Mouse (Mus musculus) myocyte (in vitro differentiated cells): ENCODE measurements around the gene Nkx2-3.

Source experiments
- E2F4 ChIP-seq: IDR thresholded peaks from one replicate; pipeline ENCODE4 v1.6.1; 2011; ENCODE audit warnings: mild to moderate bottlenecking, control low read depth, moderate library complexity; ENCODE audit not compliant: insufficient read depth
- MAX ChIP-seq: IDR thresholded peaks from one replicate; pipeline ENCODE4 v1.6.1; 2011; ENCODE audit warnings: low read depth, mild to moderate bottlenecking, control low read depth
- MYOD1 ChIP-seq, 3 experiments: IDR thresholded peaks; one replicate each; pipeline ENCODE4 v1.6.1; 2011; ENCODE audit warnings: control low read depth in 2 of 3, low read depth in 2 of 3, mild to moderate bottlenecking in 2 of 3, moderate library complexity in 1 of 3; ENCODE audit not compliant: insufficient read length in 2 of 3, control insufficient read depth in 1 of 3
- POLR2A ChIP-seq: IDR thresholded peaks from one replicate; pipeline ENCODE4 v1.6.1; 2011; ENCODE audit warnings: low read depth, mild to moderate bottlenecking, control low read depth, moderate library complexity; ENCODE audit not compliant: insufficient read length
- POLR2AphosphoS2 ChIP-seq: IDR thresholded peaks from one replicate; pipeline ENCODE4 v1.6.1; 2011; ENCODE audit warnings: low read depth, control low read depth; ENCODE audit not compliant: insufficient read length
- SRF ChIP-seq: IDR thresholded peaks from one replicate; pipeline ENCODE4 v1.6.1; 2011; ENCODE audit warnings: low read depth; ENCODE audit not compliant: control insufficient read depth, insufficient read length
- TCF12 ChIP-seq: IDR thresholded peaks from one replicate; pipeline ENCODE4 v1.6.1; 2011; ENCODE audit warnings: mild to moderate bottlenecking, control low read depth; ENCODE audit not compliant: poor library complexity, insufficient read depth, severe bottlenecking
- USF1 ChIP-seq: IDR thresholded peaks from one replicate; pipeline ENCODE4 v1.6.1; 2011; ENCODE audit warnings: low read depth, mild to moderate bottlenecking, control low read depth, moderate library complexity

GRCm38 (mm10) chr19:43584788-43585187 lies 27.3 kb upstream of the Nkx2-3 start:
- TF ChIP-seq POLR2A, result no peak
- TF ChIP-seq MYOD1 (IDR thresholded peaks at IDR 0.05; ENCODE audit: control insufficient read depth in 1 of 3, insufficient read length in 2 of 3, low read depth in 2 of 3), result no peak
- TF ChIP-seq USF1, result no peak
- no peak for TF ChIP-seq POLR2AphosphoS2
- TF ChIP-seq MAX, result no peak
- TF ChIP-seq SRF, result no peak
- TF ChIP-seq TCF12, result no peak
- no peak for TF ChIP-seq E2F4
